Mouse (Mus musculus): Measurements from ENCODE around the gene Lama1.
"Not testable (repeated sequence)": the region's sequence is repeated elsewhere in the genome, so short reads cannot be mapped to it uniquely, and the experiment has no call there.

Gene Lama1

DNA sequence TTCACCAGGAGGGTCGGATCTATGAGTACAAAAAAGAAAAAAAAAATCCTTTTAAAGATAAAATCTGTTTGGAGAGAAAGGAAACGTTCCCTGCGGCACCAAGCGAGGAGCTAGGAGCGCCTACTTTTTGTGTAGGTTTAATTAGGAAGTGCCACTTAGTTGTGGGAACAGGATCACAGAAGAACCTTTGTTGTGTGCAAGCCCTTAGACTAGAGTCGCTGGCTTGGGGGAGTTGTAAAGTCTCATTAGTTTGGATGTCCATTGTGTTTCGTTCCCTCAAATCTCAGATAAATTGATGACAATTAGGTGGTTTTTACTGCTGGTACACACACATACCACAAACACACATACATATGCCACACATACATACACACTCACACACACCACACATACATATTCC, 25.0 kb downstream of the Lama1 start:
- no peak for DNase-seq

DNA sequence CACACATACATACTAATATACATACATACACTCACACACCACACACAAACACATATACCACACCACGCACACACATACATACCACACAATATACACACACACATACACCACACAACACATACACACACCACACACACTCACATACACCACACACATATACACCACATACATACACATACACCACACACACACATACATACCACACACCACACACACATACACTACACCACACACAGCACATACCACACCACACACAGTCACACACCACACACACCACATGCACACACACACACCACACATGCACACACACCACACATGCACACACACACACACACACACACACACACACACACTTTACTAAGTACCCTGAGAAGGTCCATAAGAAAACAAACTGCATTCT, 25.5 kb downstream of the Lama1 start:
- no peak for DNase-seq

DNA sequence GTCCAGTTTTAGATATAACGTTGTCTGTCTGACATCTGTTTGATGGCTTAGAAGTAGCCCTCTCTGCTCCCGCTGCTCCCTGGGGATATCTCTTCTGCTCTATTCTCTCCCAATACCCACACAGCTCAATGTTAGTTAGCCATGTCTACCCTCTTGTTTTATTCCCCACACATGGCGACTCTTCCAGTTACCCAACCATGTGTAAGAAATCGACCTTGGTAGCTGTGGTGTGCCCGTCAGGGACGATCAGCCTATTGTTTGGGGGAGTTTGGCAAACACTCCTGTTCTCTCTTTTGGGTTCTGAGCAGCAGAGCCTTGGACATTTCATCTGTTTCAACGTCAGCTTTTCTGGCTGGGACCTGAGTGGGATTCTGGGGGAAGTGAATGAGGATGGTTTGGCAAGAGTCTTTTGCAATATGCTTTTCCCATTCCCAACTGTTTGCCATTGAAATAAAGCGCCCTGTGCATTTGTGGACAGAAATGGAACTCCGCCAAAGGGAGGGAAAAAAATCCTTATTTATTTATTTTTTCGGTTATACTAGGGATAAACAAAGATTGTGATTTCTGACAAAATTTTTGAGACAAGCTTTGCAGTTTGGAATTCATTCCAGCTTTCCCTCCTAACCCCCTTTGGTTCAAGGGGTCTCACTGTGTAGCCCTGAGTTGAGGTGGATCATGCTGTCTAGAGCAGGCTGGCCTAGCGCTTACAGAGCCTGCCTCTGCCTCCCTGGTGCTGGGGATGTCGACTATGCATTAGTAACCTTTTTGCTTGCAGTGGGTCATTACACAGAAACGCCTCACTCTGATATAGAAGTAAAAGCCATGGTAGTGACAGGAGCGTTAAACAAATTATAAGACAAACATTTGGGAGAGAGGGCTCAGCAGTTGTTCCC, 26.4 kb downstream of the Lama1 start:
- DNase-seq = no peak

DNA sequence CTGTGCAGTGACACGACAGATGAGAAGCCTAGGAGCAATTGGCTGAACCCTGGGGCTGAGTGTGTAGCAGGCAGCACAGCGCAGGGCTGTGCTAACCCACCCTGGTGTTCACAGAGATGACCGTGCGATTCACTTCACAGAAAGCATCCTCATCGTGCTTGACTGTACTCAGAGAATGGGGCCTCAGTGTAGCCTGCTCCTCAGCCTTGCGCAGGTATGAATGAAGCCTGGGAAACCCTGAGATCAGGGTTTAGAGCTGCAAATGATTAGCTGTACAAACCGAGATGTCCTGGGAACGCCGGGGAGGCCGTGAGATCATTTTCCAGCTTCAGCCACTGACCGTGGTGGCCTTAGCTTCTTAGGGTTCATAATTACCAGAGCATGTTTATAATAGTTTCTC, 29.5 kb downstream of the Lama1 start:
- no peak for DNase-seq

DNA sequence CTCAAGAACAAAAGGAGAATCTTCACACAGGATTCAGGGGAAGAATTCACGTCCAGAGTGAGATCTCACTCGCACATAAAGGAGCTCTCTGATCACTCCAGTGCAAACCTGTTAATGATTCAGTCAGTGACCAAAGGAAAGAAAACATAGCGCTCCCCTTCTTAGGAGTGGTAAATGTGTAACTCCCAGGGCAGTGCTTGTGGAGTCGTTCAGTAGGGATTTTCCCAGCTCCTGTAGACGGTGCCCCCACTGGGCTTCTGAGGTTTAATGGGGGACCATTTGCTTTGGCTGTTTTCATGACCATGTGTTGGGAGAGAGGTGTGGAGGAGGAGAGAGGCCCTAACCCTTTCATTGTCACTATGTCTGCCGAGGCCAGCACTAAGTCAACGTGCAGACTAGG, 31.7 kb downstream of the Lama1 start:
- no peak for DNase-seq

DNA sequence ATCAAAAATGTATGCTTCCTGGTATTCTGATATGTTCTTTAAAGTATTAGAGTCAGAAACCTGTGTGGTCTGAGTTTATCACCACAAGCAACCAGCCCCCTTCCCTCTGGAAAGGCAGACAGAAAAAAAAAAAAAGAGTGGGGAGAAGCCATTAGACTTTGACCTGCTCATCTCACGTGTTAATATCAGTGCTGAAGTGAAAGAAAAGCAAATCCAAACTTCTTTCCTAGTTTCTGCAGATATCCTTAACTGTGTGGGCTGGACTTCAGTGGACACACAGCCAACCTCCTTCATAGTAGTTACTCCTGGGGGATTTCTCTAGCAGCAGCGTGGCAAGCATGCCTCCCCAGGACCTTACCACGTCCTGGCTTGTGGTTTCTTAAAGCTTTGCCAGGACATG, 34.0 kb downstream of the Lama1 start:
- no peak for DNase-seq

DNA sequence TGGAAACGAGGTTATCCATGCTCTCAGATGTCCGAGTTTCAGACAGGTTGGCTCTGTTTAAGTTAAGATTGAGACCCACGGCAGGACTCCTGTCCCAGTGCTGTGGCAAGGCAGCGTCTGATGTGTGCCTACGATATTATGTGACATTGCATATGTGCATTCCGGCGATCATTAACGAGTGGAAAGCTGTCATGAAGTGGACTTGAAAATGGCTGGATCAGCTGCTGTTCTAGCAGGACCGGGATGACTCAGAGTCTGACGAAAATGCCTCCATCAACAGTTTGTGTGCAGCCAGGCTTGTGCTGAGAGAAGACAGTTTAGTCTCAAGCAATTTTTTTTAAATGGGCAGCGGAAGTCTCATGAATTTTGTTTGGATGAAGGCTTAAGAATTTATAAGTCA, 34.9 kb downstream of the Lama1 start:
- DNase-seq = no peak

DNA sequence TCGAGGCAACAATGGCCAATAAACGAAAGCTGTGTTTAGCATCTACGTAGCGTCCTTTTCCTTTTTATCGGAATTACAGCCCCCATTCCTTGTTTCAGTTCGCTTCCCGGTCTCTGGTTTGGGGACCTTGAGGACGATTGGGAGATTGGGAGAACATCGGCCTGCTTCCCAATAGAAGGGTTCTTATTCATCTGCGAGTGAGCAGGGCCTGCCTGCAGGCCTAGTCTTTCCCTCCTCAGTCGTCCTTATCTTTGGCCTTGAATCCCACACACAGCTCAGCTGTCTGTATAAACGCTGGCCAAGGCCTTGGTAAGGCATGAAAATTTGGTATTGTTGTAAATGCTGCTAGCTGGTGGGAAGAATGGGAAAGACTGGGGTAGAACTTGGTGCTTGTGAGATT, 36.5 kb downstream of the Lama1 start:
- DNase-seq = no peak

DNA sequence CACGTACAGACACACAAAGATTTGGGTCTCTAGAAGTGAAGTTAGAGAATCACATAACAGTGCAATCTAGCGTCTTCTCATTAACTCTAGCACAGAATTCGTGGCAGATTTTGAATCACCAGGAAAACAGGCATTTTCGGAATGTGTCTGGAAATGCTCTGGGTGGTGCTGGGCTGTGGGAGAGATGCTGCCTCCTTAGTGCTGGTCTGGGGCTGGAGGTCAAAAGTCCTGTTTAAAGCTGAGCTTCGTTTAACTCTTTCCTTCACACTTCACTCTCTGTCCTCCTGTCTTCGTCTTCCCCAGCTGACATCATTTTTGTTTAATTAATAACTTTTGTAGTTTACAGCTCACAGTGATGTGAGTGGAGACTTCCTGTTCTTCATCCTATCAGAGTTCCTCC, 38.7 kb downstream of the Lama1 start:
- DNase-seq = no peak

DNA sequence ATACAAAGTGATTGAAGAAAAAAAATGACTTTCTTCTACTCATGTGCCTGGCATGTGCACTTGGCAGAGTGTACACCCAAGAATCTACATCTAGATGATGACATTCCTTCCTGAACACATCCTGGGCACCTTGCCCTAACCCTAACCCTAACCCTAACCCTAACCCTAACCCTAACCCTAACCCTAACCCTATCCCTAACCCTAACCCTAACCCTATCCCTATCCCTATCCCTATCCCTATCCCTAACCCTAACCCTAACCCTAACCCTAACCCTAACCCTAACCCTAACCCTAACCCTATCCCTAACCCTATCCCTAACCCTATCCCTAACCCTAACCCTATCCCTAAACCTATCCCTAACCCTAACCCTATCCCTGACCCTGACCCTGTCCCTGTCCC, 44.2 kb downstream of the Lama1 start:
- not testable (repeated sequence) for DNase-seq

DNA sequence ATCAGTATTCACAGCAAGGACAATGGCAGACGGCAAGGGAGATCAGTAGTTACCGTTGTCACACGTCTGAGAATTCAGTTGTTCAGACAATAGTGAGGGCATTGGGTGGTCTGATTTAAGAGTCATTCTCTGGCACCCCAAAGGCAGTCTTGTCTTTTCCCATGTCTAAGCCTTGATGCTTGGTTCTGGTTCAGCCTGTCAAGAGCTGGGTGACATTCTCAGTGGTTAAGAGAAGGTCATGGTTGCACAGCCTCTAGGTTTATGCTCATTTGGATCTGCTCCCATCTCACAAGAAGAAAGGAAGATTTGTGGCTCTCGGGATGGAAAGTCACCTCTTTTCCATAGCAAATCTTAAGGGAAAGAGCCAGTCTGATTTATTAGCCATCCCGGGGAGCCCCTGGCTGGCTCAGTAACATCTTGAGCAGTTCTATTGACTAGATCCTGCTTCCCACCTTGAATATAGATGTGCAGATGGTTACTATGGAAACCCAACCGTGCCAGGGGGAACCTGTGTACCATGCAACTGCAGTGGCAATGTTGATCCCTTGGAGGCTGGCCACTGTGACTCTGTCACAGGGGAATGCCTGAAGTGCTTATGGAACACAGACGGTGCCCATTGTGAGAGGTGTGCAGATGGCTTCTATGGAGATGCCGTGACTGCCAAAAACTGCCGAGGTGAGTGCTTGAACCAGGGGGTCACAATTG, 67.3 kb downstream of the Lama1 start:
- no peak for DNase-seq

DNA sequence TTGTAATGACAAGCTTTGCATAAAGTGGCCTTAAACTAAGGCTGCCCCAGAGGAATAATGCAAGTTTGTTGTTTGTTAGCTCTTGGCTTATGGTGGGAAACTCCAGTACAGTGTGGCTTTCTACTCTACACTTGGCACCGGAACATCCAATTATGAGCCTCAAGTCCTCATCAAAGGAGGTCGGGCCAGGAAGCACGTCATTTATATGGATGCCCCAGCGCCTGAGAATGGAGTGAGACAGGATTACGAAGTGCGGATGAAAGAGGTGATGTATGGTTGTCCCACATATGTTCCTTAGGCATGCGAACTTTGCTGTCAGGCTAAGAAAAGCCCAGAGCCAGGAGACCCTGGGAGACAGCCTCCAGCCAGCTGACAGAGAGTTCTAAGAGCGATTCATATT, 76.5 kb downstream of the Lama1 start:
- no peak for DNase-seq

DNA sequence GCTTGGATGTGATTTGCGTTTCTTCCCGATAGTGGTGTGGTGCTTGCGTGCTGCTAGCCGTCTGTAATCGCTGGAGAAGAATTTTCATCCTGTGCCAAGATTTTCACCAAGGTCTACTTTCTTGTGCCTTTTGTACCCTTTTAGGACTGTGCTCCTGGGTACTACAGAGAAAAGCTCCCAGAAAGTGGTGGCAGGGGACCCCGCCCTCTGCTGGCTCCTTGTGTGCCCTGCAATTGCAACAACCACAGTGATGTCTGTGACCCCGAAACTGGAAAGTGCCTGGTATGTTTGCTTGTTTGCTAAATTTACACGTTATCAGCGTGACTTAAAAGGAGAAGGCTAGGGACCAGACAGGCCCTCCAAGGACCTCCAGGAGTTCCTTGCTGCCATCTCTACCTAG, 79.7 kb downstream of the Lama1 start:
- DNase-seq = peak; percentile 16

DNA sequence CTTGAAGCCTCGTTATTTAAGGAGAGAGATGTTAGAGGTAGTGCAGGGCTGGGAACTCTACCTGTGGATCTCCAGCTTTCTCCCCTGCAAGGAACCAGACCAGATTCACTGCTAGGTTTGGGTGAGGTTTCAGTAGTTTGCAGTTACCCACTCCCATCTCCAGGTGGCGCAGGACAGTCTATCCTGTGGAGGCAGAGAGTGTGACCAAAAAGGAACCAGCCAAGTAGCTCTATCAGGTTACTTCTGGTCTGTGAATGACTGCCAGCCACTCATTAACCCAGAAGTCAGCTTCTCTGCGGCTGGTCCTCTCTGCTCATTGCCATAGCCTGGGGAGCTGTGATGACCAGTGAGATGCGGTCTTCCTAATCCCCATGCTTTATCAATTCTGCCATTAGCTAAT, 82.8 kb downstream of the Lama1 start:
- DNase-seq = peak; percentile 37

DNA sequence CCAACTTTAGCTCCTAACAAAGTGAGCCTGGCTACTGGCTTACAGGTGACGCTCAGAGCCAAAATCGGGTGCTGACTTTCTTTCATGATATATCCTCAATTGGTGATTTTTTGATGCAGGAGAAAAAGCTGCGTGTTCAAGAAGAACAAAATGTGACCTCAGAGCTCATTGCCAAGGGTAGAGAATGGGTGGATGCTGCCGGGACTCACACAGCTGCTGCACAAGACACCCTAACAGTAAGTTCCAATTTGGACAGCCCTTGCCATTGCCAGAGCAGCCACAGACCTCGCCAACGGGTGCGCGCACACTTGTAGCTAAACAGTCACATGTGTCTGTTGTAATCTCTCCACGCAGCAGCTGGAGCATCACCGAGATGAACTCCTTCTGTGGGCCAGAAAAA, 94.0 kb downstream of the Lama1 start:
- no peak for DNase-seq

DNA sequence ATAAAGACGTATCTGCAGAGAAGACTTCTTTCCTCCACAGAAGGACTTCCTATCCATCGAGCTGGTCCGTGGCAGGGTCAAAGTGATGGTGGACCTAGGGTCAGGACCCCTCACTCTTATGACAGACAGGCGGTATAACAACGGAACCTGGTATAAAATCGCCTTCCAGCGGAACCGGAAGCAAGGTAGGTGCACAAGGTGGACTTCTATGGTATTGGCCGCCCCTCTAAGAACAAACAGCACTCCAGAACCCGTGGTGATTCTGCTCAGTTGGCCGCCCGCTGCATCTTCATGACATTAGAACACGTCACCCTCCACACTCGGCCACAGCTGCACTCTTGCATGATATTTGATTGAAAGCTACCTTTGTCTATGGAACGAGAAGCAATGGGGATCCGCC, 112.1 kb downstream of the Lama1 start:
- DNase-seq = no peak

DNA sequence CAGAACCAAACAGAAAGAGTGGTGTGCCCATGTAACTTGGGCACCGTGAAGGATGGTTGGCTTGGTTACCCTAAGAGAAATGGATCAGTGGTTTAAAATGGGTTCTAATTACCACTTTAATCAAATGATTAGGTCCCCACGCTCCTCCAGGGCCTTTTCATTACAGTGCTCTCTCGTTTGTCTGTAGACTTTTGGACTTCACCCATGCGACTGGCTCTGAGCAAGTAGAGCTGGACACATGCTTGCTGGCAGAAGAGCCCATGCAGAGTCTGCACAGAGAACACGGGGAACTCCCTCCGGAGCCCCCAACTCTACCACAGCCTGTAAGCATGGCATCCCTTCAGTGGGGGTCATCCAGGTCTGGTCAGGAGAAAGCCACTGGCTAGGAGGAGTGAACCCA, 116.6 kb downstream of the Lama1 start:
- DNase-seq = no peak

DNA sequence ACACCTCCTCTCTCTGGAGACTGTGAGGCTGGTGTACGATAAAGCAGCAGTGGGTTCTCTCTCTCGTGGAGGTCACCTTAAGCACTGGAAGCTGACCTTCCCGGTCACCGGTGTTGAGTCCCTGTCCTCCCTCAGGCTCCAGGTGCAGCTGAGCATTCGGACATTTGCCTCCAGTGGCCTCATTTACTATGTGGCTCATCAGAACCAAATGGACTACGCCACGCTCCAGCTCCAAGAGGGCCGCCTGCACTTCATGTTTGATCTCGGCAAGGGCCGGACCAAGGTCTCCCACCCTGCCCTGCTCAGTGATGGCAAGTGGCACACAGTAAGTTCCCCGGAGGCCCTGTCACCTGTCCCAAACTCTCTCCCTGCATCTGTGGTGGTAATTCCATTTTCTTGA, 118.7 kb downstream of the Lama1 start:
- DNase-seq = no peak

DNA sequence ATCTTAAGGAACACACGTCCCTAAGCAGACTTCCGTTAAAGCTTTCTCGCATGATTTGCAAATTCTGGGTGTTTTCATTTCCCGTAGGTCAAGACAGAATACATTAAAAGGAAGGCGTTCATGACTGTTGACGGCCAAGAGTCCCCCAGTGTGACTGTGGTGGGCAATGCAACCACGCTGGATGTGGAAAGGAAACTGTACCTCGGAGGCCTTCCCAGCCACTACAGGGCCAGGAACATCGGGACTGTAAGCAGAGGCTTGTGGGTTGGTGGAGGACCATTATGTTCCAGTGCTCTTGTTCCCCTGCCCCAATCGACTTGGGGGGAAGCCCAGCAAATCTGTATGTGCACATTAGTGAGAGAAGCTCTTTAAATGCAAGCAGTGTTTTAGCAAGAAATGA, 119.9 kb downstream of the Lama1 start:
- DNase-seq = no peak

DNA sequence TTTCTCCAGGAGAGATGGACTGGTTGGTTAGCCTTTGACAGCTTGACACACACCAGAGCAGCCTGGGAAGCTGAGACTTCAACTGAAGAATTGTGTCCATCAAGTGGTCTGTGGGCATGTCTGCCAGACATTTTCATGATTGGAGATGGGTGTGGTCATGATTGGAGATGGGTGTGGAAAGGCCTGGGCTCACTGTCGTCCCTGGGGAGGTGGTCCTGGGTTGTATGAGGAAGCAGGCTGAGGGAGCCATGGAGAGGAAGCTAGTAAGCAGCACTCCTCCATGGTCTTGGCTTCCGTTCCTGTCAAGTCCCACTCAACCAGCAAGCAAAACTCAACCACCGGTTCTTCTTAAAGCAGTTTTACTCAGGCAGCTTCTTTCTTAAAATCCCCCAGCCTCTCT, 130.4 kb downstream of the Lama1 start:
- no peak for DNase-seq

DNA sequence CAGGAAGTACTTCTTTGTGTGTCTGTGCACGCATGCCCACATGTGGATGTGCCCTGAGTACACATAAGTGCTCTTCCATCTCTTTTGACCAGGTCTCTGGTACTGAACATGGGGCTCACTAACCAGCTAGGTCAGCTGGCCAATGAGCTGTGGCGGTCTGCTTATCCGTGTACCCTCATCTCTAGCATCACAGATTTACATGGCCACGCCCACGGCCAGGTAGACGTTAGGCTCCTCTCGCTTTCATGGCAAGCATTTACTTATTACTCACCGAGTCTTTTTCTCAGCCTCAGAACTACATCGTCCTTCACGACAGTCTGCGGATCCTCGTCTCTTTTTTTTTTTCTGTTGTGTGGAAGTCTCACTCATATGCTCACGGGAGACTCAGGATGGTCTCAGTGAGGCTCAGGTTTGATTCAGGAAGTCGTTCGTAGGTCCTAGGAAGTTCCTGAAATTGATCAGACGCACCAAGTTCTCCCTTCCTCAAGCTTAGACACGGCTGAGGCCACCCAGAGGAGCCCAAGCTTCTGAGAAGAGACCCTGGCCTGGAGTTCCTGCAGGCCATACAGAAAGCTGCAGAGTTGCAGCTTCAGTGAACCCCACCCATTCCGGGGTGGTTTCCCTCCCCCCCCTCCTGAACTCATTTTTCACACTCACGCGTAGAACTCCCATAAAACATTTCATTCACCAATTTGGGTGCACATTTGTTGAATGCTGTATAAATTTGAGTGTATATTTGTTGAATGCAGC, 139.3 kb downstream of the Lama1 start:
- DNase-seq = no peak

DNA sequence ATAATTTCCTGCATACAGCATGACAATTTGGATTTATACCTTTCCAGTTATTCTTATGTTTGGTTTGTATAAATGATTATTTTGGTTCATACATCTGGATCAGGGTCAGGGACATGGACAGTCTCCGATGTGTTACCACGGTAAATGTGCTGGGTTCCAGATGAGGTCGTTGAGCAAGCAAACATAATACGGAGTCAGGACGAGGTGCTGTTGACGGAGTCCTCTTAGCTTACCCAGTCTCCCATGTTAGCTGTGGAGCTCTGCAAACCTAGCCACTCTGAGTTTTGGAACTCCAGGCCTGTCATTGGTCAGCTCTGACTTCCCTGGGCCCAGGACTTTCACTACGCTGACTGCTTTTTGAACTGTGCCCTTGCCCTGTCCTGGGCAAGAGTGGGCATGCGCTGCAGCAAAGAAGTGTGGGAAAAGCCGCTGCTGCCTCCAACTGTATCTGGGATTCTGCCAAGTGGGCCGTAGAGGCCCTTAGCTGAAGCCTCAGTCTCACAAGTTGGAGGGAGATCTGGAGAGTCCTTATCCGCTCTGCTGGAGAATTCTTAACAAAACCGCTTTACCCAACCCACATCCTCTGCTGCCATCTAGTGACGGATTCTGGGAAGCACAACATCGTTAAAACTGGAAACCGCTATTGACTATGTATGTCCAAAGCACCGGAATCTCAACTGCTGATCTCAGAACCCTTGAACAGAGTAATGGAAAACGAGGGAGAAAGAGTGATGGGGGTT, 140.5 kb downstream of the Lama1 start:
- DNase-seq = peak; percentile 80

DNA sequence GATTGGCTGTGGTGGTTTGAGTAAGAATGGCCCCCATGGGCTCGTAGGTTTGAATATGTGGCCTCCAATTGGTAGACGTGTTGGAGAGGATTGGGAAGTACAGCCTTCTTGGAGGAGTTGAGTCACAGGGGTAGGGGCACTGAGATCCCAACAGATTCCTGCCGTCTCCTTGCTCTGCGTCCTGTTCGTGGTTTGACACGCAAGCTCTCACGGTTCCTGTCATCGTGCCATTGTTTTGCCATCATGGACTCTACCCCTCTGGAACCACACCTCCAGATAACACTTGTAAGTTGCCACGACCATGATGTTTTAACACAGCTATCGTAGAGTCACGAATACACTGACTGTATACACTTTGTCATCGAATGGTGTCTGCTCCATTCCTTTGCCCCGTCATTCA, 141.9 kb downstream of the Lama1 start:
- no peak for DNase-seq
